Mouse (Mus musculus) CH12.LX (cell line): ENCODE data around the gene Mical3.

Experiments
- CTCF ChIP-seq, 2 experiments: IDR thresholded peaks in 1 of 2; conservative IDR thresholded peaks in 1 of 2; 2 replicates each; pipeline ENCODE4 v1.5.1; 2011 to 2012; ENCODE audit warnings: low read depth in 2 of 2, low read length in 2 of 2, improper control_type of control experiment in 1 of 2, inconsistent platforms in 1 of 2, mild to moderate bottlenecking in 1 of 2, moderate library complexity in 1 of 2
- POLR2A ChIP-seq: IDR thresholded peaks from 2 replicates; pipeline ENCODE4 v1.6.1; 2011; ENCODE audit warnings: low read depth, mild to moderate bottlenecking, improper control_type of control experiment, low read length
- RAD21 ChIP-seq: IDR thresholded peaks from 2 replicates; pipeline ENCODE4 v1.6.1; 2011; ENCODE audit warnings: low read depth, mild to moderate bottlenecking, low read length, improper control_type of control experiment, moderate library complexity
- RCOR1 ChIP-seq: conservative IDR thresholded peaks from 2 replicates; pipeline ENCODE4 v1.6.1; 2012; ENCODE audit warnings: low read depth, mild to moderate bottlenecking, inconsistent platforms, low read length, improper control_type of control experiment
- SIN3A ChIP-seq: IDR thresholded peaks from 2 replicates; pipeline ENCODE4 v1.6.1; 2012; ENCODE audit warnings: low read length, improper control_type of control experiment, inconsistent platforms
- ZC3H11A ChIP-seq: IDR thresholded peaks from 2 replicates; pipeline ENCODE4 v1.6.1; 2012; ENCODE audit warnings: low read depth, mild to moderate bottlenecking, inconsistent platforms, low read length, improper control_type of control experiment

DNA sequence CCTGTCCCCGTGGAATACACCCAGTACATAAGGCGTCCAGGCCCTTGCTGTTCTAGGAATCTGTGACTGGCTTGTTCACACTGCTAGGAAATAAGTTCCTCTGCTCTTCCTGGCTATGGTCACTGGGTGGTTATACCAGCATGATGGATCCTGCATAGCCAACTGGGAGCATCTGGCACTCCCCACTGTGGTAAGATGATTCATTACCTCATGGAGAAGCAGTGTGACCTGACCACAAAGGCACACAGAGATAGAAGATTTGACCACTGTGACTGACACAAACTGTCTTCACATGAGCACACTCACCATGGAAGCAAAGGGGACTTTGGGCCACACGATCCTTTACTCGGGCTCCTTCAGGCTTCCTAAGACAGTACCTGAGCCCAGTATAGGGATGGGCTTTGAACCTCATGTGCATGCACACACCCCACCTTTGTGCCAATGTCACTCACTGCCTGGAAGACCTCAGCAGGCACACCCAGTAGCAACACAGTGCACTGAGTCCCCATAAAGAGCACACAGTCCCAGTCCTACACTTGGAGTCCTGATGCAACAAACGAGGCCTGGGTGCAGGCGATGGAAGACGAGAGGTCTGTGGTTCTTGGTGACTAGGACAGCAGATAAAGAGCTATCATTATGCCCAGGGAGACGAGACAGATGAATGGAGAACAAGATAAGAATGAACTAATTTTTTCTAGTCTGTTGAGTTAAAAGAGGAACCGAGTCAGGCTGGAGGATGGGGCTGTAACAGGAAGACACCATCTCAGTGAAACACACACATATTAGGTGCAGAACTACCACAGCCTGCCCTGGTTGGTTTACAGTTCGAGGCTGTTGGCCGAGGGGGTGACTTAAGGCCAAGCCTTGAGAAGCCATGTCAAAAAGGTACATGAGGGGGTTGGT lies 174.3 kb downstream of the Mical3 start:
- TF ChIP-seq RAD21, result no peak
- no peak for TF ChIP-seq POLR2A
- TF ChIP-seq CTCF (conservative IDR thresholded peaks at IDR 0.05 in 1 of 2, IDR thresholded peaks at IDR 0.05 in 1 of 2; ENCODE audit: low read depth in 2 of 2, low read length in 2 of 2), result no peak
- TF ChIP-seq ZC3H11A, result no peak
- TF ChIP-seq RCOR1, result no peak
- no peak for TF ChIP-seq SIN3A
